In the genomic region with DNA sequence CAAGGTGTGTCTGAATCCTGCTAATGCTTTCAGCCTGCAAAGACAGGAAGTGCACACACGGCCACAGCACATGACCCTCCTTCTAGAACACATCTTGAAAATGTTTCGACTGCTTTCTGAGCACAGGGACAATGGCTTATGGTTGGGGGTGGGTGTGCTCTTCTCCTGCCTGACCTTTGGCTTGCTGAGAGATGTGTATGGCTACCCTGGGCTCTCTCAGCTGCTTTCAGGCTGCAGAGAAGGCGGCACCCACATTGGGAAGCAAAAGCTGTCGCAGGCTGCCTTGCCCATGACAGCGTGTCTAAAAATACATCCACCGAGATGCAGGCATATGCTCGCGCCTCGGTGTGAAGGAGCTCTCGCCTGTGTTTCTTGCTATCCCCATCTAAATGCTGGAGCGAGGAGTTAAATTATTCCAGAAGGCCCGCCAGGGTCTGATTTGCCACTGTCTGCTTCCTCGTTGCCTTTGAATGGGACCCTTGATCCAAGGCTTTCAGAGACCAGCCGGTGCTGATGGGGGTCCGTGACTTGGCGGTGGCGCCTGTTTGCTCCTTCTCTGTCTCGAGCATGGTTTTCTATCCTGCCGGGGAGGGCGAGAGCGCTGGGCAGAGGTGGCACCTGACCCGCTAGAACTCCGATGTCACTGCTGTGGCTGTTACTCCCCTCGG, we compare ENCODE assay signal across 8 mouse cellular contexts.
DNase-seq lines count a peak whose midpoint lies in the region; ATAC-seq and TF ChIP-seq lines count a peak whose summit lies in the region.

No protein-coding gene starts in this region.

- peak overlapping the region; percentile 74 for H3K4me3 ChIP-seq in gastrocnemius, adult 2 months
- H3K4me3 ChIP-seq in hindbrain, postnatal 0 days (ENCODE audit: low read length): peak overlapping the region; percentile 36
- peak overlapping the region; percentile 41 for H3K4me3 ChIP-seq in limb, embryonic 13.5 days
- no peak overlapping the region for H3K4me3 ChIP-seq in thymus, adult 2 months (ENCODE audit: control insufficient read depth, insufficient read depth, low read length)

- peak overlapping the region; percentile 69 for H3K9ac ChIP-seq in hindbrain, postnatal 0 days (replicated peaks; ENCODE audit: low read length)
- peak overlapping the region; percentile 68 for H3K9ac ChIP-seq in limb, embryonic 13.5 days

- intact Hi-C loops in gastrocnemius, adult 2 months (cut with DNase I): loop anchor here (5.0 kb wide), 3 partner anchors 86 to 576 kb away; no protein-coding TSS in a partner anchor

- no peak for TF ChIP-seq CTCF in gastrocnemius, adult 2 months (IDR thresholded peaks at IDR 0.05)
- TF ChIP-seq CTCF in hindbrain, postnatal 0 days (IDR thresholded peaks at IDR 0.05; ENCODE audit: low read depth): peak; percentile 15; the same call in 1 of the 2 replicates
- no peak for TF ChIP-seq CTCF in thymus, adult 2 months (IDR thresholded peaks at IDR 0.05; ENCODE audit: borderline replicate concordance, control insufficient read depth, extremely low read depth, insufficient read depth, low read length, poor library complexity)

- ATAC-seq in cerebellum, adult (ENCODE audit: insufficient number of reproducible peaks, low FRiP score, low TSS enrichment): no peak
- peak; percentile 87 for ATAC-seq in hindbrain, postnatal 0 days
- ATAC-seq in limb, embryonic 13.5 days (ENCODE audit: low FRiP score, low read depth): peak; percentile 60

- H3K4me2 ChIP-seq in hindbrain, postnatal 0 days (ENCODE audit: low read depth, low read length): peak overlapping the region; percentile 74
- peak overlapping the region; percentile 74 for H3K4me2 ChIP-seq in limb, embryonic 13.5 days (replicated peaks)

- H3K4me1 ChIP-seq in hindbrain, postnatal 0 days (ENCODE audit: insufficient read depth, low read length): peaks cover 32% of the 10 kb centered on the region
- H3K4me1 ChIP-seq in limb, embryonic 13.5 days: peaks cover 46% of the 10 kb centered on the region
- no peaks in the 10 kb centered on the region for H3K4me1 ChIP-seq in thymus, adult 2 months (replicated peaks; ENCODE audit: control insufficient read depth, insufficient read depth, low read length)

- H3K36me3 ChIP-seq in hindbrain, postnatal 0 days (ENCODE audit: insufficient read depth, low read length): no peaks in the 10 kb centered on the region
- no peaks in the 10 kb centered on the region for H3K36me3 ChIP-seq in limb, embryonic 13.5 days
- no peaks in the 10 kb centered on the region for H3K36me3 ChIP-seq in thymus, adult 2 months (ENCODE audit: control insufficient read depth, insufficient read depth, low read length)

- DNase-seq in cerebellum, adult 18-20 months: peak; percentile 7 to 9
- DNase-seq in cerebellum, postnatal 4 days (ENCODE audit: low spot score in 2 of 2): peak; percentile 66 to 70
- peak; percentile 69 for DNase-seq in gastrocnemius, adult 2 months
- DNase-seq in hindbrain, postnatal 0 days (ENCODE audit: low spot score): peak; percentile 86
- peak; percentile 46 for DNase-seq in retina, embryonic 14.5 days (ENCODE audit: low spot score)
- no peak for DNase-seq in thymus, adult 2 months

- no peak for TF ChIP-seq POLR2A in thymus, adult 2 months (IDR thresholded peaks at IDR 0.05; ENCODE audit: control insufficient read depth, extremely low read depth, insufficient read depth, low read length, poor library complexity)

- H3K27me3 ChIP-seq in hindbrain, postnatal 0 days (ENCODE audit: insufficient read depth, low read length): no peaks in the 10 kb centered on the region
- H3K27me3 ChIP-seq in limb, embryonic 13.5 days: no peaks in the 10 kb centered on the region
- H3K27me3 ChIP-seq in thymus, adult 2 months (ENCODE audit: control insufficient read depth, insufficient read depth, low read length): no peaks in the 10 kb centered on the region

- 2% methylated on average over 24 of the region's 24 CpGs for WGBS in hindbrain, postnatal 0 days
- 9% methylated on average over 24 of the region's 24 CpGs for WGBS in limb, embryonic 13.5 days
- WGBS in thymus, adult 2 months: 6% methylated on average over 24 of the region's 24 CpGs

- peak overlapping the region; percentile 89 for H3K27ac ChIP-seq in gastrocnemius, adult 2 months
- H3K27ac ChIP-seq in hindbrain, postnatal 0 days: peak overlapping the region; percentile 92
- peak overlapping the region; percentile 87 for H3K27ac ChIP-seq in limb, embryonic 13.5 days
- no peak overlapping the region for H3K27ac ChIP-seq in thymus, adult 2 months (ENCODE audit: control insufficient read depth, insufficient read depth, low read length)

- H3K9me3 ChIP-seq in hindbrain, postnatal 0 days (ENCODE audit: low read length): no peaks in the 10 kb centered on the region
- H3K9me3 ChIP-seq in limb, embryonic 13.5 days: no peaks in the 10 kb centered on the region
